Mouse (Mus musculus) skeletal muscle tissue, adult 2 months (tissue): ENCODE measurements around the gene Lrrc45.
"Not testable (repeated sequence)": the region's sequence is repeated elsewhere in the genome, so short reads cannot be mapped to it uniquely, and the experiment has no call there.

Experiments
- DNase-seq: peaks from one replicate; pipeline ENCODE4 v3.0.0-alpha.2; 2012; ENCODE audit warnings: low read depth, low spot score

Gene Lrrc45

GRCm38 (mm10) chr11:120713580-120714518 lies at the start of gene Lrrc45, which contains the start of gene Cenpx:
Gene Lrrc45 (plus strand): TSS chr11:120713925.
Gene Cenpx (minus strand): TSS chr11:120713738.
- peak; percentile 97 for DNase-seq

DNA sequence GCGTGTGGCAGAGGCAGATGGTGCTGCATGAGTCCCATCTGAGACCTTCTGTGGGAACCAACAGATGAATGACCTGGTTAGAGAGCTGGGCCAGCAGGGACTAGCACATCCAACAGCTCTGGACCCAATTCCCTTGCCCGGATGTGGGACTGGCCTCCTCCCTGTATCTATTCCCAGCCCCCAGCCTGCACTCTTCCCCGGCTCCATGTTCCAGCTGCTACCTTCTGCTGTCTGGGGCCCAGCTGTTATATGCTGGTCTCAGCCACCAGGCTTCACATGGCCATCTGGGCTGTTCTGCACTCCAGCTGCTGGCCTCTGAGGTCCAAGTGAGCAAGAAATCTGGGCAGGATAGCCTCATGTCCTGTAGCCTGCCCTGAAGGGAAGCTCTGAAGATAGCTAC lies 48.3 kb upstream of the Lrrc45 start:
- peak; percentile 47 for DNase-seq

- no peak for DNase-seq
These were observed 47.1 kb upstream of the Lrrc45 start for GRCm38 (mm10) chr11:120666617-120667016.

DNA sequence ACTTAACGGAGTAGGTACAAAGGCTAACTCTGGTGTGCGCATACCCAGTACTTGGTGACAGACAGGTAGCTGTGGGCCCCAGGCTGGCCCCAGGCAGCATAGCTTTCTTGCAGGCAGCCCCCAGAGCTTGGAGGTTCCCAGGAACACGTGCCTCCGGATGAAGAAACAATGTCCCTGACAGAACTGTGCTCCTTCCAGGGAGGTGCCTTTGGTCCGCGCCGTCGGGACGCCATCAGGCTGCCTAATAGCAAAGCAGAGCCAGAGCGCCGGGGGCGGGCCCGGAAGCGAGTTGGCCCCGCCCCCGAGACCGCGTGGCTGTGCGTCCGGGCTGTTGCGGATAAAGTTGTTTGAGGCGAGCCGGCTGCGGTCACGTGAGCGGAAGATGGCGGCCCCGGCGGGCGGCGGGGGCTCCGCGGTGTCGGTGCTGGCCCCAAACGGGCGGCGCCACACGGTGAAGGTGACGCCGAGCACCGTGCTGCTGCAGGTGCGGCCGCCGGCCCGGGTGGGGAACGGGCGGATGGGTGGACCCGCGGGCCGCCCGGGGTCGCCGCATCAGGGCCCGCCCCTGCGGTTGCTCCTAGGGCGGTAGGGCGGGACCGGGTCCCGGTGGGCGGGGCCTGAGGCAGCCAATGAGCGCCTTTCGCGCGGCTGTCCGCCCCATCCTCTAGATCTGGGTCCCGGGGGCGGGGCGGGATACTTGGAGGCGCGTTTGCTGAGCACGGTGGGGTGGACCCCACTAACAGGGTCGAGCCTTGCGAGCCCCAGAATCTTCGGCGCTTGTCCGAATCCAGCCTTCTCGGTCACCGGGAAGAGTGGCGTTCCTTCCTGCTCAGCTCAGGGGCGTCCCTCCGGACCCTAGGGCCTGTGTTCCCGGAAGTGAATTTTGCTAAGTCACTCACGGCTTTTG lies 40.8 kb upstream of the Lrrc45 start, which contains the start of gene Aspscr1:
Gene Aspscr1 (plus strand): TSS at position 287 of the 907 bp plus-strand sequence.
- peak; percentile 88 for DNase-seq

GRCm38 (mm10) chr11:120673594-120674122 lies 40.1 kb upstream of the Lrrc45 start:
- DNase-seq: no peak

- not testable (repeated sequence) for DNase-seq
These were observed 37.9 kb upstream of the Lrrc45 start for GRCm38 (mm10) chr11:120675875-120676274.

GRCm38 (mm10) chr11:120676951-120677350 lies 36.8 kb upstream of the Lrrc45 start:
- DNase-seq: no peak

- DNase-seq: no peak
These were observed 33.8 kb upstream of the Lrrc45 start for GRCm38 (mm10) chr11:120679909-120680308.

- no peak for DNase-seq
These were observed 31.0 kb upstream of the Lrrc45 start for GRCm38 (mm10) chr11:120682683-120683082.

DNA sequence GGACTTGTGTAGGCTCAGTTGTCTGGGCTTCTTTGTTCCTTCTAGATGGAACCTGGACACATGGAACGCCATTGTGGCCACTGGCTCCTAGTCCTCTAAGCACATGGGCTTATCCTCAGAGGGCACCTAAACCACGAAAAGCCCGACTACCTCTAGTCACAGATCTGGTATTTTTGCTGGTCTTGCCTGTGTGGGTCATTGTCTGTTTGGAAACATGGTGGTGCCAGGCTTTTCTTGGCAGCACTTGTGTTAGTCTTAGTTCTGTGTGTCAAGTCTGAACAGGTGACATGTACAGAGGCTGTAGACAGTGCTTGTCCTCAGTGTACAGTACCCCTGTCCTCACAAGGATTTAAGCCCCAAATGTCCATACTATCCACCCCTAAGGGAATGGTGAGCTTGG lies 30.2 kb upstream of the Lrrc45 start:
- DNase-seq: no peak

DNA sequence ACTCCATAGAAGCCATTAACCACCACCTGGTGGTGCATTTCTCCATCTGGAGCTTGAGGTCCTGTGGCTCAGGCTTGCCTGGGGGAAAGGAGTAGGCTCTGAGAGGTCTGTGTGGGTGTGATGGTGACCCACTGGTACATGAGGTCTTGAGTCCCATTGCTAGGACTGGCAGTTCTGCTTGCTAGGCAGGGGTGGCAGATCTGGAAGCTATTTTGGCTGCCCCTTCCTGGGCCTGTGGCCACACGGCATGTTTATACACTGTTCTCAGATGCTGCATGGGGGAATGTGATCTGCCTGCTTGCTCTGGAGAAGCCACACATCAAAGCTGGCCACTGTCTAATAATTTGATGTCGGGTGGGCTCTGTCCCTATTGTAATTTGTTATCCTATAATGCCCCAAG lies 29.6 kb upstream of the Lrrc45 start:
- DNase-seq: peak; percentile 46

DNA sequence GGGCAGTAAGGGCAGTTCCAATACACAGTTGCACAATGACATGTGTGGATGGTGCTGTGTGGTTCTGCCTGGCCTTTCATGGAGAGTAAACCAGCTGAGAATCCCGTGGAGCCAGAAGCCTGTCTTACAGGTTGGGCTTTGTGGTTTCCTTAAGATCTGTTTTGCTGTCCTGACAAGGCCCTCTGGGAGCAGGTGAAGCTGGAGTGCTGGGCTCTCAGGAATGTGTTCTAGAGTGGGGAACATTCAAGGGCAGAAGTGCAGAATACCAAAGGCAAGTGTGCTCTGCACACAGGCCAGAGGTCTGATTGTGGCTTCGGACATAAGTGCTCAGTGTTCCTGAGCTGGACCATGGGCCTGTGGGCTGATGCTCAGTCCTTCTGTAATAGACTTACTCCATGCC lies 29.1 kb upstream of the Lrrc45 start:
- no peak for DNase-seq

GRCm38 (mm10) chr11:120686650-120687272 lies 27.0 kb upstream of the Lrrc45 start:
- no peak for DNase-seq

DNA sequence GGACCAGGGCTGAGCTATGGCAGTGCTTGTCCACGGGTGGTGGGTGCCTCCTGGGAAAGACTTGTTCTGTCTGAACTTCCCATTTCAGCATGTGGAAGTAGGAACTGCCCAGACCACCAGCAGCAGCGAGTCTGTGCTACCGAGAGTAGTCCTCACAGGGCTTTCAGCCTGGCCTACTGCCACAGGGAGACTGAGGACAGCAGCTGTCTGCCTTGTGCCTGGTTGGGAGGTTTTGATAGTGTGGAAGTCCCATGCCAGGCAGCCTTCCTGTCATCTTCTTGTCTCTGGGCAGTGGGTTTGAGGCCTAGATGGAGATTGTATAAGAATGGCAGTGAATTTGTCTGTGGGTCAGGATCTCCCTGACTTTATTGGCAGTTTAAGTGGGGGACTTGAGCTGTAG lies 24.4 kb upstream of the Lrrc45 start:
- no peak for DNase-seq

DNA sequence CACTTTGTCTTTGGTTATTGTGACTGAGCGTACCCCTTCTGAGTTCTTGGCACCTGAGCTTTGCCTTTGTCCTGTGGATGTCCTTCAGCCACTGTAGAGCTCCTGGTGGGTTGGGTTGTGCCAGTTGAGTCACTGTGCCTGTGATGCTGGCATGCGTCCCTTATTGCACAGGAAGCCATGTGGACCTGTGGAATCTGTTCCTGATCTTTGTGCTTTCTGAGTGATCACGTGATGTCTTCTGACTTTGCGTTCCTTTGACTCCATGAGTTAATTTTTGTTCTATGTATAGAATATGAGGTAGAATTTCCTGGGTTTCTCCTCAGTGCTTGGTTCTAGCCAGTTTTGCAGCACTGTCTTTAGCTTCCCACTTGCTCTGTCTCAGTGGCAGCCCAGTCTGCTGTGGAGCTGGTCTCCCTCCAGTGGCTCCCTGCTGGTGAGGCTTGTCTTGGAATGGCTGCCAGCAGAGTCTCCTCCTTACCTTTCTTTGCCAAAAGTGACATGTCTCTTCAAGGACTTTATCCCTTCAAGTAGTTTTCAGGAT lies 21.2 kb upstream of the Lrrc45 start:
- no peak for DNase-seq

GRCm38 (mm10) chr11:120693461-120693860 lies 20.3 kb upstream of the Lrrc45 start:
- no peak for DNase-seq

DNA sequence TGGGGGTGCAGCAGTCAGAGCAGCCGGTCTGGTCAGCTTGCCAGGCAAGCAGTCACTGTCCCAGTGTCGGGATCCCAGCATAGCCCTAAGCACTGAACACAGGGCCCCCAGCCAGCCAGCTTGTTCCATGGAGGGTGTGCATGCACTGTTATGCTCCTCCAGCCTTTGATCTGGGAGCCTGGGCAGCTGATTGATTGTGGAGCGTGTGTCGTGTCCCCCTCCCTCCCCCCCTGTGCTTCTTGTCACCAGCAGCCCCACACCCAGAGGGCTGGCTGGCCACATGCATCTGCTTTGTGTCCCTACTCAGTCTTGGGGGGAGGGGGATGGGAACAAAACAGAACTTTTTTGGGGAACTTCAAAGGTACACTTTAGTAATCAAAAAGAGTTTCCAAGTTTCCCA lies 18.5 kb upstream of the Lrrc45 start:
- no peak for DNase-seq

DNA sequence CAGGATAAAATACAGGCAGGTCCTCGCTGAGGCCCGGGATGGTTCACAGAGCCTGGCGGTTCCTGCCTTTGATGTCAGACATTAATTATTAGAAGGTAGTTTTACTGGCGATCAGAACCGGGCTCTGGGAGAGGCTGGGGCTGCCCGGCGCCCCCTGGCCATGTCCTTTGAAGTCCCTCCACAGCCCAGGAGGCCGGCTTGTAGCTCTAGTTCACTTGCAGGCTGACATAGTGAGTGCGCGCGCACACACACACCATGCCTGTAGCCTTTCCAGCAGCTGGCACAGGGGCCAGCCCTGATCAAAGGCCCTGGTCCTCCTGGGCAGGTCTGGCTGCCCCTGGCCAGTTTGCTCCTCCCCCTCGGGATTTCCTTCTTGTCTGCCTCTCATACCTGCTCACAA lies 18.1 kb upstream of the Lrrc45 start:
- DNase-seq: no peak

GRCm38 (mm10) chr11:120696568-120696967 lies 17.2 kb upstream of the Lrrc45 start:
- DNase-seq: no peak

GRCm38 (mm10) chr11:120697741-120698140 lies 16.0 kb upstream of the Lrrc45 start:
- DNase-seq: peak; percentile 85
